Mouse (Mus musculus) adrenal gland, postnatal 14 days (tissue): ENCODE data around the gene Pcp2. TPM values are rescaled to one million over a fixed set of nuclear protein-coding genes. Genes with fewer than 3 reads are reported as not detected.

ENCODE experiments used
- DNase-seq: peaks from one replicate; pipeline ENCODE4 v3.0.0; 2021; ENCODE audit warnings: mixed read lengths
- long read RNA-seq, 2 experiments: library from polyadenylated mRNA; stranded (forward); transcript quantifications; one replicate each; pipeline ENCODE4 v2.0.0; 2021
- total RNA-seq: library from RNA; stranded (reverse); gene quantifications from 2 replicates; pipeline ENCODE4 v1.2.3, GENCODE M21; 2021

Pcp2 gene
- not detected in 2 replicates for total RNA-seq
- long read RNA-seq, experiment 1: 0 reads
- long read RNA-seq, experiment 2: 0 reads

- DNase-seq: no peak
Measured at GRCm38 (mm10) chr8:3625445-3625844, at the start of gene Pcp2. Gene Pcp2 (minus strand): TSS chr8:3625545.

- no peak for DNase-seq
Measured at GRCm38 (mm10) chr8:3674671-3675070, 49.3 kb upstream of the Pcp2 start.

- peak; percentile 91 for DNase-seq
Measured at GRCm38 (mm10) chr8:3671980-3672491, 46.7 kb upstream of the Pcp2 start, which contains the start of gene Fcor. Gene Fcor (minus strand): TSS chr8:3672362.

GRCm38 (mm10) chr8:3670388-3670787 lies 45.0 kb upstream of the Pcp2 start:
- no peak for DNase-seq

- DNase-seq: no peak
Measured at GRCm38 (mm10) chr8:3665507-3665906, 40.2 kb upstream of the Pcp2 start, which contains the start of gene Mcemp1. Gene Mcemp1 (plus strand): TSS chr8:3665754.

- DNase-seq: no peak
Measured at GRCm38 (mm10) chr8:3664405-3664804, 39.1 kb upstream of the Pcp2 start.

- DNase-seq: no peak
Measured at GRCm38 (mm10) chr8:3660889-3661288, 35.5 kb upstream of the Pcp2 start.

- peak; percentile 45 for DNase-seq
Measured at GRCm38 (mm10) chr8:3656725-3657381, 31.5 kb upstream of the Pcp2 start.

- DNase-seq: peak; percentile 38
Measured at GRCm38 (mm10) chr8:3655526-3655925, 30.2 kb upstream of the Pcp2 start, which contains the start of gene Retn. Gene Retn (plus strand): TSS chr8:3655770.

- peak; percentile 13 for DNase-seq
Measured at GRCm38 (mm10) chr8:3654726-3655508, 29.6 kb upstream of the Pcp2 start.

- DNase-seq: no peak
Measured at GRCm38 (mm10) chr8:3652845-3653244, 27.5 kb upstream of the Pcp2 start.

GRCm38 (mm10) chr8:3648990-3649389 lies 23.6 kb upstream of the Pcp2 start:
- DNase-seq: no peak

GRCm38 (mm10) chr8:3648268-3648667 lies 22.9 kb upstream of the Pcp2 start:
- DNase-seq: no peak

GRCm38 (mm10) chr8:3647561-3647960 lies 22.2 kb upstream of the Pcp2 start:
- no peak for DNase-seq

GRCm38 (mm10) chr8:3646824-3647531 lies 21.6 kb upstream of the Pcp2 start:
- peak; percentile 27 for DNase-seq

GRCm38 (mm10) chr8:3645804-3646203 lies 20.5 kb upstream of the Pcp2 start:
- DNase-seq: peak; percentile 85

GRCm38 (mm10) chr8:3631478-3631875 lies 6.1 kb upstream of the Pcp2 start:
- DNase-seq: peak; percentile 41

GRCm38 (mm10) chr8:3630647-3631477 lies 5.5 kb upstream of the Pcp2 start, which contains the start of gene Stxbp2:
Gene Stxbp2 (plus strand): TSS chr8:3630955.
- DNase-seq: peak; percentile 88

GRCm38 (mm10) chr8:3628014-3628413 lies 2.7 kb upstream of the Pcp2 start:
- DNase-seq: peak; percentile 51

- DNase-seq: no peak
Measured at GRCm38 (mm10) chr8:3626971-3627370, 1.6 kb upstream of the Pcp2 start.

- no peak for DNase-seq
Measured at GRCm38 (mm10) chr8:3622119-3622518, 3.2 kb downstream of the Pcp2 start.
